Mouse (Mus musculus) testis, postnatal 10 days (tissue): ENCODE data around the gene Gm11111.
"Not testable (repeated sequence)": the region's sequence is repeated elsewhere in the genome, so short reads cannot be mapped to it uniquely, and the experiment has no call there.

ENCODE experiments used
- DNase-seq: peaks from one replicate; pipeline ENCODE4 v3.0.0; 2021; ENCODE audit warnings: low spot score

Gm11111 gene

GRCm38 (mm10) chr5:98552395-98552794 lies at the start of gene Gm11111:
Gene Gm11111 (plus strand): TSS chr5:98552695.
- no peak for DNase-seq

GRCm38 (mm10) chr5:98516214-98516613 lies 36.3 kb upstream of the Gm11111 start:
- no peak for DNase-seq

GRCm38 (mm10) chr5:98520118-98520517 lies 32.4 kb upstream of the Gm11111 start:
- DNase-seq: no peak

- DNase-seq: no peak
Observed at GRCm38 (mm10) chr5:98522270-98522977, 30.1 kb upstream of the Gm11111 start.

- DNase-seq: no peak
Observed at GRCm38 (mm10) chr5:98523050-98523449, 29.4 kb upstream of the Gm11111 start.

- DNase-seq: no peak
Observed at GRCm38 (mm10) chr5:98523783-98524182, 28.7 kb upstream of the Gm11111 start.

- DNase-seq: no peak
Observed at GRCm38 (mm10) chr5:98541333-98541732, 11.2 kb upstream of the Gm11111 start.

- DNase-seq: no peak
Observed at GRCm38 (mm10) chr5:98550285-98550684, 2.2 kb upstream of the Gm11111 start.

- no peak for DNase-seq
Observed at GRCm38 (mm10) chr5:98550873-98551272, 1.6 kb upstream of the Gm11111 start.

- DNase-seq: no peak
Observed at GRCm38 (mm10) chr5:98552811-98553601, 511 bp downstream of the Gm11111 start.

GRCm38 (mm10) chr5:98561301-98561700 lies 8.8 kb downstream of the Gm11111 start:
- no peak for DNase-seq

- no peak for DNase-seq
Observed at GRCm38 (mm10) chr5:98562806-98563205, 10.3 kb downstream of the Gm11111 start.

- no peak for DNase-seq
Observed at GRCm38 (mm10) chr5:98563801-98564200, 11.3 kb downstream of the Gm11111 start.

GRCm38 (mm10) chr5:98566461-98567193 lies 14.1 kb downstream of the Gm11111 start:
- DNase-seq: no peak

- no peak for DNase-seq
Observed at GRCm38 (mm10) chr5:98568481-98568880, 16.0 kb downstream of the Gm11111 start.

GRCm38 (mm10) chr5:98569029-98569513 lies 16.6 kb downstream of the Gm11111 start:
- DNase-seq: no peak

GRCm38 (mm10) chr5:98572392-98572791 lies 19.9 kb downstream of the Gm11111 start:
- no peak for DNase-seq

- DNase-seq: no peak
Observed at GRCm38 (mm10) chr5:98574711-98575470, 22.4 kb downstream of the Gm11111 start.

- DNase-seq: no peak
Observed at GRCm38 (mm10) chr5:98575471-98575834, 23.0 kb downstream of the Gm11111 start.

- DNase-seq: not testable (repeated sequence)
Observed at GRCm38 (mm10) chr5:98576538-98576937, 24.0 kb downstream of the Gm11111 start.

- no peak for DNase-seq
Observed at GRCm38 (mm10) chr5:98578398-98578797, 25.9 kb downstream of the Gm11111 start.

GRCm38 (mm10) chr5:98580811-98581210 lies 28.3 kb downstream of the Gm11111 start:
- DNase-seq: no peak
